Mouse (Mus musculus) forebrain, embryonic 15.5 days (tissue): ENCODE data around the gene Gm20075. TPM values are rescaled to one million over a fixed set of nuclear protein-coding genes. Genes with fewer than 3 reads are reported as not detected.

Experiments
- ATAC-seq: fragments of 200-750 bp; cut with Nextera tagmentation; replicated peaks from 2 replicates; pipeline ENCODE4 v1.8.0; 2017; ENCODE audit warnings: mild to moderate bottlenecking, moderate TSS enrichment, moderate library complexity
- H3K27ac ChIP-seq: fragments of 300-500 bp; sonication (generic); replicated peaks from 2 replicates; pipeline ENCODE4 v1.5.1; 2015; ENCODE audit warnings: mild to moderate bottlenecking, inconsistent platforms
- H3K27me3 ChIP-seq: fragments of 300-500 bp; sonication (generic); 2 replicates; pipeline ENCODE4 v1.6.1; 2015; ENCODE audit warnings: inconsistent platforms
- H3K36me3 ChIP-seq: fragments of 300-500 bp; sonication (generic); 2 replicates; pipeline ENCODE4 v1.6.1; 2015; ENCODE audit warnings: mild to moderate bottlenecking, inconsistent platforms
- H3K4me1 ChIP-seq: fragments of 300-500 bp; sonication (generic); 2 replicates; pipeline ENCODE4 v1.6.1; 2015; ENCODE audit warnings: inconsistent platforms
- H3K4me2 ChIP-seq: fragments of 300-500 bp; sonication (generic); replicated peaks from 2 replicates; pipeline ENCODE4 v1.6.1; 2015; ENCODE audit warnings: mild to moderate bottlenecking, inconsistent platforms
- H3K4me3 ChIP-seq: fragments of 300-500 bp; sonication (generic); 2 replicates; pipeline ENCODE4 v1.5.1; 2015; ENCODE audit warnings: mild to moderate bottlenecking, inconsistent platforms
- H3K9ac ChIP-seq: fragments of 300-500 bp; sonication (generic); replicated peaks from 2 replicates; pipeline ENCODE4 v1.6.1; 2015; ENCODE audit warnings: mild to moderate bottlenecking, inconsistent platforms
- H3K9me3 ChIP-seq: fragments of 300-500 bp; sonication (generic); 2 replicates; pipeline ENCODE4 v1.6.1; 2016; ENCODE audit warnings: inconsistent platforms
- WGBS: fragments of 180-500 bp; shearing (Covaris S2); methylation state at CpG from one replicate; pipeline ENCODE4 v1.1.7; 2015; ENCODE audit warnings: mixed read lengths; 5-methylcytosine and 5-hydroxymethylcytosine counted together
- polyA plus RNA-seq: library from polyadenylated mRNA; unstranded; fragments of >200 nt; fragmentation: Nextera tagmentation; extraction: Ambion mirVana; gene quantifications from 2 replicates; pipeline ENCODE4 v1.2.1, GENCODE M21; 2015

Gm20075 gene
- polyA plus RNA-seq, 1 experiment from 2014 or later: 24.4 TPM

DNA sequence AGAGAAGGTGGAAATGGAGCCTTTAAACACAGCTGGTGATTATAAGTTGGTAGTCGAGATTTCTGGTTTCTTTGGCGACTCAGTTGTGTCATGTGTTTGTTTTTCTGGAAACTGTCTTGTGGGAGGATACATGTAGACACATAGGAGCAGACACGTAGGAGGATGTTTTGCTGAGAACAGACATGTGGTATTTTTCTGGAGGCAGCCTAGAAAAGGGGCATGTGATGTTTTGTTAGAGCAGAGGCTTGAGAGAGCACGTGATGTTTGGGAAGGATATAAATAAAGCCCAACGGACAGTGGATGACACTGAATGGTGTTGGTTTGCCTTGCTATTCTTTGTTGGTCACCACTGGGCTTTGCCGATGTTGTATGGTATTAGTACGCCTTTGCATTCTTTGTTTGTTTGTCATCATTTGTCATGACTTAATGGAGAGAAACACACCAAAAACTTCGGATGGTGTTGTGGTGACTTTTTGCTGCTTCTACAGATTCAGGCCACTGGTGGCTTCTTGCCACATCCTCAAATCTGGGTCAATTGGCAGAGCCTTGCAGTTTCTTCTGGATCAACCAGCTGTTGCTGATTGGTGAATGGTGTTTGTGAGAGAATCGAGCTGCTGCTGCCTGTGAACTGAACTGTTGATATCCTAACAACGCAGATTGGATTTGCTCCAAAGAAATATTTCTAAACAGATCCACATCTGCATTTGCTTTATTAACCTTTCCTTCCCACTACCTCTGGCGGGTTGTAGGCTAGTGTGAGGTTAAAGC, 40.7 kb downstream of the Gm20075 start:
- Histone ChIP-seq H3K4me1 (peaks cover 3% of the 10 kb centered on the region; the same call in 1 of the 2 replicates), H3K36me3 (no peaks in the 10 kb centered on the region), H3K27me3 (no peaks in the 10 kb centered on the region), H3K4me2 (no peak overlapping the region), H3K9me3 (no peaks in the 10 kb centered on the region), H3K27ac (no peak overlapping the region), H3K4me3 (no peak overlapping the region), H3K9ac (no peak overlapping the region)
- ATAC-seq: no peak
- 87% methylated on average over 11 of the region's 11 CpGs for WGBS

DNA sequence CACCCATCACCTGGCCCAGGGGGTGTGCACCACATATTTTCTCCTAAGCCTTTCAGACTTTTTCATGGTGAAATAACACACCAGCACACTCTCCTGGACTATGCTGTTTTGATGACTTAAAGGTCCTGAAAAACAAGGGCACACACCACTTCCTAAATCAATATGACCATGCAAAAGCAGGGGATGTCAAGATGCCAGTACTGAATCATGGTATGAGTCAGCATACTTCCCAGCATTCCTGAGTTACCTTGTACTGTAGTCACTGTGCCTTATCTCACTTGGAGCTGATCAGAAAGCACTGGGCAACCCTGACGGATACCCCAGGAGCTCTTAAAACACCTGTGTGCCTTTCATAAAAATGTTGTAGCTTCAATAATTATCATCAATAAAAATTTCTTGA, 41.6 kb downstream of the Gm20075 start:
- WGBS: 83% methylated on average over 1 of the region's 1 CpGs
- no peaks in the 10 kb centered on the region for H3K4me1 ChIP-seq

DNA sequence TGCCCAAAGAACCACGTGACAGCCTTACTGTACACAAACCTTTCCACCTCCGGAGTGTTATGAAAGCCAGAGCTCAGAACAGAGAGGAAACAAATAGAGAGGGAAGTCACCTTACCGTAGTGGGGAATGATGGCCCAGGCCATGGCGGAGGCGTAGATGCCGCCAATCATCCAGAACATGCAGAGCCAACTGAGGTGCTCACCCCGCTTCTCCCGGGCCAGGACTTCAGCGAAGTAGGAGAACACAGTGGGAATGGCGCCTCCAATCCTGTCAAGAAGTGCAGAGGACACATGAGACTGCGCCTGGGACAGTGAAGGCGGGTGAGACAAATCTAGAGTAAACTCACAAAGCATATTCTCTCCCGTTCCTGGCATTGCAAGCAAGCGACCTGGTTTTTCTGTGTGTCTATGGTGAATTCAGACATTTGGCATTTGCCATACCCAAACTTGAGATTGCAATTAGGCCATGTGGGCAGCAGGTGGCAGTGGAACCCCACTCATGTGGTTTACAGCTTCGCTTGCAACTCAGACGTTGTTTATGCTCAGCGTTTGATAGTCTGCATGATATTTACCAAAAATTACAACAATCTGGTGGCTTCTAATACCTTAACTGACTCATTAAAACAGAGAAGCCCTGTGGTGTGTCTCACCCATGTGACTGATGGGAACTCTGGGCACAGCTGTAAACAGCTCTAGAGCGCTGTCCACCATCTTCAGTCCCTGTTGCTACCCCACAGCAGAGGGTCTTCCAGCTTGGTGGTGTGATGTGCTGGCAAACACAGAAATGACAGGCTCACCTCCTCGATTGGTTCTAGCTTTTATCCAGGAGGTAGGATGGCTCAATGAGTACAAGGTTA, 50.6 kb downstream of the Gm20075 start:
- no peak overlapping the region for H3K4me3 ChIP-seq
- peak; percentile 38; the same call in 1 of the 2 replicates for ATAC-seq
- WGBS: 62% methylated on average over 19 of the region's 19 CpGs

More for the DNA sequence above, 41.6 kb downstream of the Gm20075 start:
- no peak for ATAC-seq
- Histone ChIP-seq H3K4me2 (no peak overlapping the region), H3K36me3 (no peaks in the 10 kb centered on the region), H3K4me3 (no peak overlapping the region), H3K27me3 (no peaks in the 10 kb centered on the region), H3K9ac (no peak overlapping the region), H3K27ac (no peak overlapping the region), H3K9me3 (no peaks in the 10 kb centered on the region)

More for the DNA sequence above, 50.6 kb downstream of the Gm20075 start:
- H3K4me2 ChIP-seq: no peak overlapping the region
- H3K36me3 ChIP-seq: no peaks in the 10 kb centered on the region
- H3K4me1 ChIP-seq: no peaks in the 10 kb centered on the region
- H3K27me3 ChIP-seq: no peaks in the 10 kb centered on the region
- no peak overlapping the region for H3K9ac ChIP-seq
- no peaks in the 10 kb centered on the region for H3K9me3 ChIP-seq
- H3K27ac ChIP-seq: no peak overlapping the region

Other genes with a start within 250 kb of the Gm20075 start
- 5.2 and 5.3 TPM in 2 replicates for gene Iqgap2, start 189.5 kb downstream of the Gm20075 start, polyA plus RNA-seq
- not detected in 2 replicates for gene Gm17190, start 678 bp upstream of the Gm20075 start, polyA plus RNA-seq
- gene Sv2c, start 51.2 kb upstream of the Gm20075 start, polyA plus RNA-seq: 3.0 and 3.3 TPM in 2 replicates